Mouse (Mus musculus) CH12.LX (cell line): ENCODE data around the gene Acox2. TPM values are rescaled to one million over a fixed set of nuclear protein-coding genes. Genes with fewer than 3 reads are reported as not detected.

ENCODE experiments used
- DNase-seq: peaks from one replicate; pipeline ENCODE4 v3.0.0-alpha.2; 2013; ENCODE audit errors: extremely low read depth
- H3K27ac ChIP-seq: 2 replicates; pipeline ENCODE4 v1.5.1; 2012; ENCODE audit warnings: low read depth, mild to moderate bottlenecking, control low read depth, moderate library complexity; ENCODE audit not compliant: insufficient read depth
- H3K27me3 ChIP-seq: replicated peaks from 2 replicates; pipeline ENCODE3; 2012; ENCODE audit warnings: inconsistent platforms
- H3K36me3 ChIP-seq, 2 experiments: replicated peaks in 1 of 2; 2 replicates each; pipeline versions ENCODE3 to v1.6.1; 2012; ENCODE audit warnings: inconsistent platforms in 1 of 2, low read length in 1 of 2, mild to moderate bottlenecking in 1 of 2, mixed read lengths in 1 of 2, moderate library complexity in 1 of 2; ENCODE audit not compliant: control insufficient read depth in 1 of 2, insufficient read depth in 1 of 2
- H3K4me1 ChIP-seq, 2 experiments: 2 replicates each; pipeline ENCODE4 v1.6.1; 2012; ENCODE audit warnings: inconsistent platforms in 1 of 2, moderate library complexity in 1 of 2; ENCODE audit not compliant: insufficient read depth in 2 of 2, control insufficient read depth in 1 of 2
- H3K4me2 ChIP-seq: 2 replicates; pipeline ENCODE4 v1.6.1; 2012; ENCODE audit warnings: low read depth, mild to moderate bottlenecking, control low read depth; ENCODE audit not compliant: poor library complexity, insufficient read depth, severe bottlenecking
- H3K4me3 ChIP-seq, 3 experiments: fragments of 150-350 bp in 1 of 3; sonication (generic) in 1 of 3; replicated peaks in 1 of 3; 2 replicates each; pipeline versions ENCODE3 to v1.5.1; 2011 to 2012; ENCODE audit warnings: low read depth in 2 of 3, low read length in 2 of 3, mild to moderate bottlenecking in 2 of 3, moderate library complexity in 2 of 3, control low read depth in 1 of 3, improper control_type of control experiment in 1 of 3, inconsistent platforms in 1 of 3, mixed read lengths in 1 of 3; ENCODE audit not compliant: poor library complexity in 1 of 3
- H3K79me2 ChIP-seq: replicated peaks from 2 replicates; pipeline ENCODE4 v1.6.1; 2012; ENCODE audit warnings: mild to moderate bottlenecking, moderate library complexity; ENCODE audit not compliant: control insufficient read depth, poor library complexity, insufficient read depth, severe bottlenecking; ENCODE audit errors: extremely low read depth
- H3K9ac ChIP-seq: 2 replicates; pipeline ENCODE4 v1.6.1; 2012; ENCODE audit warnings: low read depth, mild to moderate bottlenecking, control low read depth, moderate library complexity; ENCODE audit not compliant: insufficient read depth
- H3K9me3 ChIP-seq: replicated peaks from 2 replicates; pipeline ENCODE3; 2012; ENCODE audit warnings: low read length, inconsistent platforms, mixed read lengths
- BHLHE40 ChIP-seq: IDR thresholded peaks from 2 replicates; pipeline ENCODE4 v1.6.1; 2011; ENCODE audit warnings: mild to moderate bottlenecking, low read depth, low read length, improper control_type of control experiment
- CHD1 ChIP-seq: IDR thresholded peaks from 2 replicates; pipeline ENCODE4 v1.6.1; 2012; ENCODE audit warnings: low read depth, low read length, improper control_type of control experiment, inconsistent platforms
- ELF1 ChIP-seq: IDR thresholded peaks from 2 replicates; pipeline ENCODE4 v1.6.1; 2014; ENCODE audit warnings: low read depth, mild to moderate bottlenecking, inconsistent platforms, low read length, improper control_type of control experiment
- ETS1 ChIP-seq: conservative IDR thresholded peaks from 2 replicates; pipeline ENCODE4 v1.6.1; 2012; ENCODE audit warnings: low read depth, mild to moderate bottlenecking, inconsistent platforms, low read length, improper control_type of control experiment, moderate library complexity
- GABPA ChIP-seq: IDR thresholded peaks from 2 replicates; pipeline ENCODE4 v1.6.1; 2012; ENCODE audit warnings: low read depth, low read length, improper control_type of control experiment, inconsistent platforms; ENCODE audit not compliant: insufficient replicate concordance
- HCFC1 ChIP-seq: IDR thresholded peaks from 2 replicates; pipeline ENCODE4 v1.6.1; 2012; ENCODE audit warnings: low read depth, mild to moderate bottlenecking, inconsistent platforms, low read length, improper control_type of control experiment
- JUND ChIP-seq: conservative IDR thresholded peaks from 2 replicates; pipeline ENCODE4 v1.6.1; 2011; ENCODE audit warnings: low read depth, low read length, improper control_type of control experiment
- MEF2A ChIP-seq: IDR thresholded peaks from 2 replicates; pipeline ENCODE4 v1.6.1; 2014; ENCODE audit warnings: low read depth, mild to moderate bottlenecking, inconsistent platforms, low read length, improper control_type of control experiment, borderline replicate concordance
- NELFE ChIP-seq: IDR thresholded peaks from 2 replicates; pipeline ENCODE4 v1.6.1; 2011; ENCODE audit warnings: low read depth, low read length, improper control_type of control experiment
- NRF1 ChIP-seq: IDR thresholded peaks from 2 replicates; pipeline ENCODE4 v1.6.1; 2014; ENCODE audit warnings: low read depth, mild to moderate bottlenecking, inconsistent platforms, low read length, improper control_type of control experiment, moderate library complexity
- PAX5 ChIP-seq: IDR thresholded peaks from 2 replicates; pipeline ENCODE4 v1.6.1; 2012; ENCODE audit warnings: low read length, inconsistent platforms, mixed read lengths
- RAD21 ChIP-seq: IDR thresholded peaks from 2 replicates; pipeline ENCODE4 v1.6.1; 2011; ENCODE audit warnings: low read depth, mild to moderate bottlenecking, low read length, improper control_type of control experiment, moderate library complexity
- SIN3A ChIP-seq: IDR thresholded peaks from 2 replicates; pipeline ENCODE4 v1.6.1; 2012; ENCODE audit warnings: low read length, improper control_type of control experiment, inconsistent platforms
- SMC3 ChIP-seq: IDR thresholded peaks from 2 replicates; pipeline ENCODE4 v1.6.1; 2011; ENCODE audit warnings: low read depth, low read length, improper control_type of control experiment
- UBTF ChIP-seq: IDR thresholded peaks from 2 replicates; pipeline ENCODE4 v1.6.1; 2012; ENCODE audit warnings: low read depth, mild to moderate bottlenecking, inconsistent platforms, low read length, improper control_type of control experiment, moderate library complexity
- USF1 ChIP-seq: IDR thresholded peaks from 2 replicates; pipeline ENCODE4 v1.6.1; 2014; ENCODE audit warnings: low read depth, mild to moderate bottlenecking, inconsistent platforms, low read length, improper control_type of control experiment
- USF2 ChIP-seq: conservative IDR thresholded peaks from 2 replicates; pipeline ENCODE4 v1.6.1; 2011; ENCODE audit warnings: low read depth, low read length, improper control_type of control experiment
- ZKSCAN1 ChIP-seq: IDR thresholded peaks from 2 replicates; pipeline ENCODE4 v1.6.1; 2012; ENCODE audit warnings: low read depth, inconsistent platforms, low read length, improper control_type of control experiment, borderline replicate concordance
- ZMIZ1 ChIP-seq: IDR thresholded peaks from 2 replicates; pipeline ENCODE4 v1.6.1; 2012; ENCODE audit warnings: low read depth, mild to moderate bottlenecking, inconsistent platforms, low read length, improper control_type of control experiment
- ZNF384 ChIP-seq: IDR thresholded peaks from 2 replicates; pipeline ENCODE4 v1.6.1; 2012; ENCODE audit warnings: low read depth, low read length, improper control_type of control experiment, inconsistent platforms
- dilution Hi-C: fragments of 300-500 bp; cut with MboI; formaldehyde crosslinking; loops from 2 replicates; pipeline ENCODE4 v1.14.3; 2020; ENCODE audit warnings: low sequenced_read_pairs; ENCODE audit not compliant: extremely low pct_unique_long_range_greater_than_20kb, extremely low pct_ligation_motif_present
- in situ Hi-C: fragments of 300-500 bp; cut with MboI; formaldehyde crosslinking; loops from 3 replicates; pipeline ENCODE4 v1.14.3; 2019; ENCODE audit warnings: low sequenced_read_pairs, low pct_ligation_motif_present, low pct_unique_long_range_greater_than_20kb, mixed read lengths
- polyA plus RNA-seq: library from polyadenylated mRNA; unstranded; fragments of >175 nt; gene quantifications from 2 replicates; pipeline ENCODE4 v1.2.1, GENCODE M21; 2012; ENCODE audit warnings: low read depth; ENCODE audit not compliant: insufficient read length
- total RNA-seq, 2 experiments: library from RNA; depleted of rRNA; stranded (reverse); fragments of 300-350 nt in 1 of 2; fragments of >200 nt in 1 of 2; gene quantifications; 2 replicates each; pipeline ENCODE4 v1.2.3; 2012 to 2014

The Acox2 gene
- total and polyA plus RNA-seq, 3 experiments: not detected

- dilution Hi-C loops (no loop called here), in situ Hi-C loops (no loop called here)
- Histone ChIP-seq H3K4me3 (no peak overlapping the region), H3K9ac (no peak overlapping the region), H3K79me2 (no peaks in the 10 kb centered on the region), H3K9me3 (no peaks in the 10 kb centered on the region), H3K27me3 (no peaks in the 10 kb centered on the region), H3K27ac (no peak overlapping the region), H3K36me3 (no peaks in the 10 kb centered on the region), H3K4me1 (peaks cover 0 to 14% of the 10 kb centered on the region in 2 experiments; a peak in 2 of 4 replicates), H3K4me2 (no peak overlapping the region)
- DNase-seq: no peak
- TF ChIP-seq HCFC1: no peak
- TF ChIP-seq ETS1: no peak
- TF ChIP-seq ZMIZ1: no peak
- no peak for TF ChIP-seq SMC3
- no peak for TF ChIP-seq BHLHE40
- no peak for TF ChIP-seq ELF1
- no peak for TF ChIP-seq MEF2A
- no peak for TF ChIP-seq NELFE
- TF ChIP-seq NRF1: no peak
- TF ChIP-seq ZNF384: no peak
- TF ChIP-seq USF2: no peak
- no peak for TF ChIP-seq ZKSCAN1
- no peak for TF ChIP-seq GABPA
- TF ChIP-seq UBTF: no peak
- TF ChIP-seq JUND: no peak
- TF ChIP-seq PAX5: no peak
- no peak for TF ChIP-seq RAD21
- TF ChIP-seq SIN3A: no peak
- TF ChIP-seq CHD1: no peak
- TF ChIP-seq USF1: no peak
Measured at GRCm38 (mm10) chr14:8251330-8251885, 7.7 kb downstream of the Acox2 start.

DNA sequence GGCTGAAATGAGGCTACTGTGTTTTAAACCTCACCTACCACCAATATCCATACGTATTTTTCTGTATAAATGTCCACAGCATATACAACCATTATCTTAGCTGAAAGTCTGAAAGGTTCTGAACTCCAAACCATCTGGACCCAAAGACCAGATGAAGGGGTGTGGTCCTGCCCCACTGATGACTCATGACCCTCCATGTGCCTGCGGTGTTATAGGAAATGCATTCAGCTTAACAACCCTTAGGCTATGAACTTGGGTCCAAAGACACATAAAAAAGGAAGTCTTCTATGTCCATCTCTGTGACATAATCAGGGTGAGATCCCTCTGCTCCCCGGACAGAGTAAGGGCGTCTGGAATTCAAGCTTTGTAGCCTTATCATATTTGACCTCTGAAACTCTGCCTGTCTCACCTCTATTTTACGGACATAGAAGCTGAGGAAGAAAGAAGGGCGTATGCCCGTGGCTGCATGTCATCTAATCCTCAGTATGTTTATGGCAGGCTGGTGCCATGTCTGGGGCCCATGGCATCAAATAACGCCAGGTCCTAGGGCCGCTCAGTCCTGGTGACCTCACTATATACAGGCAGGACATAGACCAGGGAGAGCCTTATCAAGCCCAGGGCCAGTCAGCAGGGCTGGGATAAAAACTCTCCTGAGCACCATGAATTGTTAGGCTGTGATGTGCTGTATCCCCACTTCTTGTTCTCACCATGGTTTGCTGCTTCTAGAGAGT is 8.8 kb downstream of the Acox2 start:
- H3K27ac ChIP-seq: no peak overlapping the region
- no peak overlapping the region for H3K9ac ChIP-seq
- no peaks in the 10 kb centered on the region for H3K36me3 ChIP-seq
- in situ Hi-C loops (no loop called here), dilution Hi-C loops (no loop called here)
- no peak overlapping the region for H3K4me2 ChIP-seq
- no peaks in the 10 kb centered on the region for H3K9me3 ChIP-seq
- TF ChIP-seq UBTF (no peak), ZKSCAN1 (no peak)
- no peak overlapping the region for H3K4me3 ChIP-seq
- no peaks in the 10 kb centered on the region for H3K27me3 ChIP-seq
- peaks cover 0 to 14% of the 10 kb centered on the region in 2 experiments; a peak in 2 of 4 replicates for H3K4me1 ChIP-seq
- DNase-seq: no peak
- H3K79me2 ChIP-seq: no peaks in the 10 kb centered on the region
